Mouse (Mus musculus) stomach, postnatal 0 days (tissue): ENCODE results near the gene Akap8l. TPM values are rescaled to one million over a fixed set of nuclear protein-coding genes. Genes with fewer than 3 reads are reported as not detected.

Experiments used
- ATAC-seq: fragments of 200-750 bp; cut with Nextera tagmentation; 2 replicates; pipeline ENCODE4 v1.8.0; 2017; ENCODE audit not compliant: low FRiP score, low TSS enrichment
- DNase-seq: peaks from one replicate; pipeline ENCODE4 v3.0.0-alpha.2; 2016; ENCODE audit warnings: low spot score
- H3K27ac ChIP-seq: fragments of 300-500 bp; sonication (generic); replicated peaks from 2 replicates; pipeline ENCODE4 v1.5.1; 2014; ENCODE audit warnings: mild to moderate bottlenecking, control low read depth
- H3K27me3 ChIP-seq: fragments of 300-500 bp; sonication (generic); 2 replicates; pipeline ENCODE4 v1.6.1; 2014; ENCODE audit warnings: low read length; ENCODE audit not compliant: control insufficient read depth, insufficient read depth
- H3K36me3 ChIP-seq: fragments of 300-500 bp; sonication (generic); 2 replicates; pipeline ENCODE4 v1.6.1; 2014; ENCODE audit warnings: low read length, mixed read lengths; ENCODE audit not compliant: control insufficient read depth, insufficient read depth
- H3K4me1 ChIP-seq: fragments of 300-500 bp; sonication (generic); replicated peaks from 2 replicates; pipeline ENCODE4 v1.6.1; 2014; ENCODE audit warnings: antibody characterized with exemption; ENCODE audit not compliant: control insufficient read depth, insufficient read depth
- H3K4me2 ChIP-seq: fragments of 300-500 bp; sonication (generic); replicated peaks from 2 replicates; pipeline ENCODE4 v1.6.1; 2014; ENCODE audit warnings: low read depth, mild to moderate bottlenecking, control low read depth, moderate library complexity
- H3K4me3 ChIP-seq: fragments of 300-500 bp; sonication (generic); 2 replicates; pipeline ENCODE4 v1.5.1; 2014; ENCODE audit warnings: low read depth, low read length, control low read depth
- H3K9ac ChIP-seq: fragments of 300-500 bp; sonication (generic); 2 replicates; pipeline ENCODE4 v1.6.1; 2014; ENCODE audit warnings: mild to moderate bottlenecking, low read length, control low read depth, mixed read lengths
- H3K9me3 ChIP-seq: fragments of 300-500 bp; sonication (generic); 2 replicates; pipeline ENCODE4 v1.6.1; 2016; ENCODE audit warnings: low read length; ENCODE audit not compliant: control insufficient read depth
- CTCF ChIP-seq: IDR thresholded peaks from 2 replicates; pipeline ENCODE4 v1.5.1; 2016; ENCODE audit warnings: antibody characterized with exemption, low read depth, mild to moderate bottlenecking, moderate library complexity
- EP300 ChIP-seq: optimal IDR thresholded peaks from 2 replicates; pipeline ENCODE3; 2016; ENCODE audit warnings: antibody characterized with exemption
- WGBS: fragments of 180-500 bp; shearing (Covaris S2); extraction: QIAGEN DNeasy Blood & Tissue Kit; methylation state at CpG from one replicate; pipeline ENCODE4 v1.1.7; 2014; 5-methylcytosine and 5-hydroxymethylcytosine counted together
- polyA plus RNA-seq: library from polyadenylated mRNA; unstranded; fragments of >200 nt; fragmentation: Nextera tagmentation; extraction: Ambion mirVana; gene quantifications from 2 replicates; pipeline ENCODE4 v1.2.1, GENCODE M21; 2015

The Akap8l gene
- polyA plus RNA-seq, 1 experiment from 2014 or later, result 25.2 TPM

- Histone ChIP-seq H3K27ac (peak overlapping the region; percentile 100), H3K36me3 (no peaks in the 10 kb centered on the region), H3K9ac (peak overlapping the region; percentile 97), H3K9me3 (no peaks in the 10 kb centered on the region), H3K27me3 (no peaks in the 10 kb centered on the region), H3K4me3 (peak overlapping the region; percentile 97), H3K4me2 (peak overlapping the region; percentile 69), H3K4me1 (no peaks in the 10 kb centered on the region)
- TF ChIP-seq EP300 (no peak), CTCF (no peak)
- ATAC-seq, result no peak
- DNase-seq, result no peak
- WGBS, result 27% methylated on average over 6 of the region's 6 CpGs
Measured at GRCm38 (mm10) chr17:32285138-32285670, 65.2 kb downstream of the Akap8l start.

GRCm38 (mm10) chr17:32284262-32285137, 65.9 kb downstream of the Akap8l start, which contains the start of gene Brd4:
Brd4 (minus strand) TSS chr17:32284722.
- Histone ChIP-seq H3K27ac (peak within 1 kb of the TSS; percentile 100), H3K9me3 (no peaks in the 10 kb centered on the region), H3K4me2 (peak within 1 kb of the TSS; percentile 69), H3K4me1 (no peaks in the 10 kb centered on the region), H3K27me3 (no peaks in the 10 kb centered on the region), H3K9ac (peak within 1 kb of the TSS; percentile 97), H3K36me3 (no peaks in the 10 kb centered on the region), H3K4me3 (peak within 1 kb of the TSS; percentile 97)
- 1% methylated on average over 70 of the region's 100 CpGs for WGBS
- no peak for TF ChIP-seq EP300
- peak; percentile 17; the same call in 1 of the 2 replicates for TF ChIP-seq CTCF
- ATAC-seq, result peak; percentile 90
- peak; percentile 93 for DNase-seq

GRCm38 (mm10) chr17:32283771-32284221, 66.6 kb downstream of the Akap8l start:
- no peaks in the 10 kb centered on the region for H3K9me3 ChIP-seq
- DNase-seq (peak; percentile 78), ATAC-seq (peak; percentile 71)
- H3K4me3 ChIP-seq, result peak overlapping the region; percentile 97
- H3K4me1 ChIP-seq, result no peaks in the 10 kb centered on the region
- H3K9ac ChIP-seq, result peak overlapping the region; percentile 97
- TF ChIP-seq CTCF, result no peak
- no peak for TF ChIP-seq EP300
- peak overlapping the region; percentile 69 for H3K4me2 ChIP-seq
- peak overlapping the region; percentile 100 for H3K27ac ChIP-seq
- H3K27me3 ChIP-seq, result no peaks in the 10 kb centered on the region
- under 1% methylated on average over 27 of the region's 41 CpGs for WGBS
- H3K36me3 ChIP-seq, result no peaks in the 10 kb centered on the region

- WGBS, result 6% methylated on average over 7 of the region's 7 CpGs
- DNase-seq, result peak; percentile 58
Measured at GRCm38 (mm10) chr17:32283341-32283740, 67.1 kb downstream of the Akap8l start.

GRCm38 (mm10) chr17:32281611-32282310, 68.6 kb downstream of the Akap8l start:
- TF ChIP-seq CTCF (no peak), EP300 (no peak)
- Histone ChIP-seq H3K9ac (no peak overlapping the region), H3K9me3 (no peaks in the 10 kb centered on the region), H3K4me1 (no peaks in the 10 kb centered on the region), H3K36me3 (no peaks in the 10 kb centered on the region), H3K4me2 (no peak overlapping the region), H3K27ac (no peak overlapping the region), H3K4me3 (no peak overlapping the region), H3K27me3 (no peaks in the 10 kb centered on the region)
- WGBS, result 45% methylated on average over 4 of the region's 4 CpGs
- DNase-seq (no peak), ATAC-seq (no peak)

More at GRCm38 (mm10) chr17:32283341-32283740, 67.1 kb downstream of the Akap8l start:
- TF ChIP-seq CTCF (no peak), EP300 (no peak)
- peak overlapping the region; percentile 100 for H3K27ac ChIP-seq
- H3K4me1 ChIP-seq, result no peaks in the 10 kb centered on the region
- no peaks in the 10 kb centered on the region for H3K9me3 ChIP-seq
- H3K36me3 ChIP-seq, result no peaks in the 10 kb centered on the region
- ATAC-seq, result peak; percentile 53
- peak overlapping the region; percentile 97 for H3K9ac ChIP-seq
- peak overlapping the region; percentile 69 for H3K4me2 ChIP-seq
- H3K4me3 ChIP-seq, result peak overlapping the region; percentile 97
- H3K27me3 ChIP-seq, result no peaks in the 10 kb centered on the region
